Mouse (Mus musculus) embryonic fibroblast, embryonic 13.5 days (primary cell): Measurements from ENCODE around the gene Gskip.

Source experiments
- CTCF ChIP-seq: IDR thresholded peaks from 2 replicates; pipeline ENCODE4 v1.5.1; 2011; ENCODE audit warnings: mild to moderate bottlenecking, control low read depth, low read length, moderate library complexity, borderline replicate concordance; ENCODE audit not compliant: insufficient read depth
- POLR2A ChIP-seq: IDR thresholded peaks from 2 replicates; pipeline ENCODE4 v1.6.1; 2011; ENCODE audit warnings: low read depth, mild to moderate bottlenecking, control low read depth, low read length, moderate library complexity

GRCm38 (mm10) chr12:105695848-105696247 is 11.2 kb downstream of the Gskip start:
- no peak for TF ChIP-seq CTCF
- TF ChIP-seq POLR2A: no peak
